7 mouse cellular contexts compared by ENCODE assay signal in the genomic region with DNA sequence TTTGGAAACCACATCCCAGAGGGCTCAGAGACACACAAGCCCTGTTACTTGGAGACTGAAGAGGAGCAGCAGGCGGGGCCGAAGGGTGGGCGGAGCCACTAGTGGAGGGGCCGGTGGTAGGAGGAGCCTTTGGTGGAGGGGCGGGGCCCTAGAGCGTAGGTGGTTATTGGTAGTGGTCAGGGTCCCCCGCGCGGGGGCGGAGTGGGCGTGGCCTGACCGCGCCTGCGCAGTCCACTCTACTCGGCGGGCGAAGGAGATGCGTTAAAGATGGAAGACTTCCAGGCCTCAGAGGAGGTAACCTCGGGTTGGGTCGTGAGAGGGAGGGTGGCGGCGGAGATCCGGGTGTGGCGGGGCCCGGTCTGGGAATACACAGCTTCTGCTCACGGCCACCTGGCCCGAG. TPM values are rescaled to one million over a fixed set of nuclear protein-coding genes. Genes with fewer than 3 reads are reported as not detected.
DNase-seq lines count a peak whose midpoint lies in the region; ATAC-seq lines count a peak whose summit lies in the region.
"Not testable (repeated sequence)": the region's sequence is repeated elsewhere in the genome, so short reads cannot be mapped to it uniquely, and the experiment has no call there.

Gene Dynlt1b (plus strand): TSS at position 168 of the 400 bp plus-strand sequence.

- peak within 1 kb of the TSS; percentile 67 for H3K9ac ChIP-seq in midbrain, embryonic 13.5 days (replicated peaks)

- DNase-seq in adrenal gland, postnatal 10 days, result peak; percentile 100
- DNase-seq in embryonic facial prominence, embryonic 10.5 days (ENCODE audit: low spot score), result peak; percentile 100
- peak; percentile 100 for DNase-seq in kidney, adult 11 months
- peak; percentile 100 for DNase-seq in limb, embryonic 10.5 days (ENCODE audit: low spot score)
- peak; percentile 100 for DNase-seq in spleen, adult 12 weeks (ENCODE audit: low spot score)

- not testable (repeated sequence) for H3K9me3 ChIP-seq in embryonic facial prominence, embryonic 10.5 days; limb, embryonic 10.5 days (replicated peaks); midbrain, embryonic 13.5 days

- H3K36me3 ChIP-seq in embryonic facial prominence, embryonic 10.5 days (replicated peaks), result peaks cover 19% of the 10 kb centered on the region
- H3K36me3 ChIP-seq in limb, embryonic 10.5 days, result peaks cover 14% of the 10 kb centered on the region
- peaks cover 21% of the 10 kb centered on the region for H3K36me3 ChIP-seq in midbrain, embryonic 13.5 days

- peak within 1 kb of the TSS; percentile 83 for H3K27ac ChIP-seq in embryonic facial prominence, embryonic 10.5 days (replicated peaks)
- H3K27ac ChIP-seq in limb, embryonic 10.5 days, result peak within 1 kb of the TSS; percentile 82
- H3K27ac ChIP-seq in midbrain, embryonic 13.5 days, result peak within 1 kb of the TSS; percentile 76

- under 1% methylated on average over 27 of the region's 27 CpGs for WGBS in embryonic facial prominence, embryonic 10.5 days
- WGBS in limb, embryonic 10.5 days, result 2% methylated on average over 27 of the region's 27 CpGs
- under 1% methylated on average over 27 of the region's 27 CpGs for WGBS in midbrain, embryonic 13.5 days

- peak within 1 kb of the TSS; percentile 57 for H3K4me2 ChIP-seq in midbrain, embryonic 13.5 days (replicated peaks)

- peak within 1 kb of the TSS; percentile 57 for H3K4me3 ChIP-seq in embryonic facial prominence, embryonic 10.5 days
- H3K4me3 ChIP-seq in limb, embryonic 10.5 days, result peak within 1 kb of the TSS; percentile 55
- H3K4me3 ChIP-seq in midbrain, embryonic 13.5 days (replicated peaks), result peak within 1 kb of the TSS; percentile 39

- peak; percentile 98 for ATAC-seq in granulocyte monocyte progenitor cell, adult 5-6 weeks (replicated peaks; ENCODE audit: poor library complexity, severe bottlenecking)
- peak; percentile 94 for ATAC-seq in midbrain, embryonic 13.5 days

- not testable (repeated sequence) for H3K4me1 ChIP-seq in embryonic facial prominence, embryonic 10.5 days; limb, embryonic 10.5 days
- peaks cover 20% of the 10 kb centered on the region for H3K4me1 ChIP-seq in midbrain, embryonic 13.5 days (replicated peaks)

- H3K27me3 ChIP-seq in embryonic facial prominence, embryonic 10.5 days (replicated peaks; ENCODE audit: low read depth, poor library complexity, severe bottlenecking); limb, embryonic 10.5 days (ENCODE audit: low read depth, poor library complexity, severe bottlenecking); midbrain, embryonic 13.5 days: not testable (repeated sequence)

RNA-seq across cellular contexts. Expression of gene Dynlt1b, which starts in this region (rescaled TPM):
- 100 to 1,000 TPM; 131 to 145 TPM for total RNA-seq in adrenal gland, postnatal 10 days (2021)
- 495 TPM in 2 replicates for polyA plus RNA-seq in embryonic facial prominence, embryonic 10.5 days (2016; fragmentation: Nextera tagmentation; extraction: Ambion mirVana)
- total RNA-seq in granulocyte monocyte progenitor cell, adult 5-6 weeks (2014; fragmentation: Nextera tagmentation), result 96.0 and 128 TPM in 2 replicates
- total RNA-seq in granulocyte monocyte progenitor cell, adult 5-6 weeks (2017), result 142 and 194 TPM in 2 replicates
- polyA plus RNA-seq in limb, embryonic 10.5 days (2016; fragmentation: Nextera tagmentation; extraction: Ambion mirVana), result 442 and 463 TPM in 2 replicates
- 1,193 and 1,210 TPM in 2 replicates for polyA plus RNA-seq in midbrain, embryonic 13.5 days (2015; fragmentation: Nextera tagmentation; extraction: Ambion mirVana)

Comparison
In these comparisons a context has a peak if more than half of its experiments do, and no peak if none do; other contexts are left out.
1. Peak in every context shown above with its lines: DNase-seq, ATAC-seq, H3K4me3 ChIP-seq and H3K27ac ChIP-seq.